Mouse (Mus musculus) monocyte, adult 59 days (primary cell): ENCODE data around the gene Crnn. TPM values are rescaled to one million over a fixed set of nuclear protein-coding genes. Genes with fewer than 3 reads are reported as not detected.

Experiments
- total RNA-seq, 2 experiments: library from RNA; stranded (reverse); gene quantifications; one replicate each; pipeline ENCODE4 v1.2.4; 2023

Gene Crnn
- total RNA-seq: not detected

GRCm38 (mm10) chr3:93144510-93145051, at the start of gene Crnn:
Gene Crnn, plus strand, starts transcription at chr3:93144787.

GRCm38 (mm10) chr3:93196978-93197377, 52.4 kb downstream of the Crnn start, which contains the start of gene Flg2:
Gene Flg2, plus strand, starts transcription at chr3:93197278.

Other genes with a start within 250 kb of the Crnn start
- gene Lce3a, start 218.6 kb upstream of the Crnn start, total RNA-seq: not detected
- not detected for gene Lce3b, start 211.8 kb upstream of the Crnn start, total RNA-seq
- not detected for gene Lce3c, start 200.3 kb upstream of the Crnn start, total RNA-seq
- not detected for gene Lce3d, start 187.4 kb upstream of the Crnn start, total RNA-seq
- gene Lce3e, start 177.7 kb upstream of the Crnn start, total RNA-seq: not detected
- not detected for gene Lce3f, start 152.6 kb upstream of the Crnn start, total RNA-seq
- not detected for gene Crct1, start 129.1 kb upstream of the Crnn start, total RNA-seq
- not detected for gene Lce1m, start 125.7 kb upstream of the Crnn start, total RNA-seq
- gene Gm4858, start 76.0 kb upstream of the Crnn start, total RNA-seq: not detected
- gene Flg2, start 52.5 kb downstream of the Crnn start, total RNA-seq: not detected
- gene Flg, start 128.7 kb downstream of the Crnn start, total RNA-seq: not detected
- not detected for gene Hrnr, start 175.0 kb downstream of the Crnn start, total RNA-seq
- gene Rptn, start 248.9 kb downstream of the Crnn start, total RNA-seq: not detected